ENCODE assay signal across 8 mouse cellular contexts in the genomic region with DNA sequence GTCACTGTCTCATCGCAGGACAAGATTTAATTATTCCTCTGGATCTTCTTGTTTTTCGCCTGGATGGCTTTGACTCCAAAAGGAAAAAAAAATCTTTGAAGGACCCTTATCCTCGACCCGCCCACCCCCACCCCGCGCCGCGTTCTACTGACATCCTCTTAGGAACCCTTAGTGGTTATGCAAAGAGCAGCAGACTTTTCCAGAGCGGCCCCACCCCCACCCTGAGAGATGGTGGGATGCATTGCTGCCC. TPM values are rescaled to one million over a fixed set of nuclear protein-coding genes. Genes with fewer than 3 reads are reported as not detected.
DNase-seq lines count a peak whose midpoint lies in the region; ATAC-seq lines count a peak whose summit lies in the region.

No protein-coding gene starts in this region.

- H3K27me3 ChIP-seq in heart, embryonic 11.5 days (ENCODE audit: control insufficient read depth, insufficient read depth, low read length), result no peaks in the 10 kb centered on the region
- no peaks in the 10 kb centered on the region for H3K27me3 ChIP-seq in kidney, embryonic 15.5 days
- H3K27me3 ChIP-seq in lung, embryonic 15.5 days, result no peaks in the 10 kb centered on the region

- H3K36me3 ChIP-seq in heart, embryonic 11.5 days (ENCODE audit: control insufficient read depth, insufficient read depth, low read length), result no peaks in the 10 kb centered on the region; the same call in 1 of the 2 replicates
- no peaks in the 10 kb centered on the region for H3K36me3 ChIP-seq in kidney, embryonic 15.5 days
- no peaks in the 10 kb centered on the region for H3K36me3 ChIP-seq in lung, embryonic 15.5 days

- peak overlapping the region; percentile 74 for H3K4me3 ChIP-seq in heart, embryonic 11.5 days (ENCODE audit: low read depth, low read length)
- peak overlapping the region; percentile 68 for H3K4me3 ChIP-seq in kidney, embryonic 15.5 days (replicated peaks)
- H3K4me3 ChIP-seq in lung, embryonic 15.5 days, result peak overlapping the region; percentile 68

- WGBS in heart, embryonic 11.5 days (ENCODE audit: insufficient replicate concordance), result 2% methylated on average over 9 of the region's 9 CpGs
- 1% methylated on average over 9 of the region's 9 CpGs for WGBS in kidney, embryonic 15.5 days
- 0% methylated on average over 9 of the region's 9 CpGs for WGBS in lung, embryonic 15.5 days

- H3K4me2 ChIP-seq in heart, embryonic 11.5 days, result peak overlapping the region; percentile 90
- H3K4me2 ChIP-seq in kidney, embryonic 15.5 days, result peak overlapping the region; percentile 88
- peak overlapping the region; percentile 91 for H3K4me2 ChIP-seq in lung, embryonic 15.5 days

- ATAC-seq in heart, embryonic 11.5 days (replicated peaks; ENCODE audit: insufficient number of reproducible peaks, low FRiP score, low TSS enrichment), result 0 out of 2 replicates have a peak, but pooled peaks have one; percentile 27
- ATAC-seq in kidney, embryonic 15.5 days (replicated peaks; ENCODE audit: low FRiP score), result peak; percentile 40
- peak; percentile 47; the same call in 1 of the 2 replicates for ATAC-seq in lung, embryonic 15.5 days (ENCODE audit: borderline replicate concordance, extremely low read depth, low FRiP score, low TSS enrichment)

- H3K27ac ChIP-seq in heart, embryonic 11.5 days (ENCODE audit: low read depth, low read length), result peak overlapping the region; percentile 93
- peak overlapping the region; percentile 99 for H3K27ac ChIP-seq in kidney, embryonic 15.5 days
- H3K27ac ChIP-seq in lung, embryonic 15.5 days, result peak overlapping the region; percentile 99

- H3K9me3 ChIP-seq in heart, embryonic 11.5 days (replicated peaks; ENCODE audit: control insufficient read depth, low read length), result no peaks in the 10 kb centered on the region
- no peaks in the 10 kb centered on the region for H3K9me3 ChIP-seq in kidney, embryonic 15.5 days (replicated peaks)
- no peaks in the 10 kb centered on the region for H3K9me3 ChIP-seq in lung, embryonic 15.5 days

- peak; percentile 26 for DNase-seq in ovary, adult 18-20 months (ENCODE audit: low spot score)
- no peak for DNase-seq in ovary, postnatal 14 days (ENCODE audit: low spot score)
- peak; percentile 39 for DNase-seq in cerebellum, adult 9-10 months
- DNase-seq in right cerebral cortex, postnatal 14 days, result peak; percentile 46
- DNase-seq in spleen, postnatal 14 days (ENCODE audit: low spot score in 2 of 2), result no peak

- peaks cover 15% of the 10 kb centered on the region for H3K4me1 ChIP-seq in heart, embryonic 11.5 days (ENCODE audit: control insufficient read depth, insufficient read depth, low read length)
- H3K4me1 ChIP-seq in kidney, embryonic 15.5 days, result peaks cover 58% of the 10 kb centered on the region
- peaks cover 42% of the 10 kb centered on the region for H3K4me1 ChIP-seq in lung, embryonic 15.5 days

- H3K9ac ChIP-seq in heart, embryonic 11.5 days (ENCODE audit: low read depth, low read length), result peak overlapping the region; percentile 78
- H3K9ac ChIP-seq in kidney, embryonic 15.5 days, result peak overlapping the region; percentile 74
- peak overlapping the region; percentile 60 for H3K9ac ChIP-seq in lung, embryonic 15.5 days

RNA-seq across cellular contexts. Expression of a gene that starts 2.3 kb away (rescaled TPM):
- 511 and 550 TPM in 2 replicates for polyA plus RNA-seq in heart, embryonic 11.5 days (2014; fragmentation: Nextera tagmentation; extraction: Ambion mirVana)
- polyA plus RNA-seq in kidney, embryonic 15.5 days (2015; fragmentation: Nextera tagmentation; extraction: Ambion mirVana), result 518 and 543 TPM in 2 replicates
- polyA plus RNA-seq in lung, embryonic 15.5 days (2015; fragmentation: Nextera tagmentation; extraction: Ambion mirVana), result 420 and 447 TPM in 2 replicates

Comparison
In these comparisons a context has a peak if more than half of its experiments do, and no peak if none do; other contexts are left out.
1. DNase-seq: peak in ovary, adult 18-20 months (single experiment), cerebellum, adult 9-10 months (single experiment) and right cerebral cortex, postnatal 14 days (single experiment); none in ovary, postnatal 14 days (single experiment) and spleen, postnatal 14 days (0 of 2).
2. Peak in every context shown above with its lines, with median percentiles within 50 percentile points of each other: ATAC-seq, H3K27ac ChIP-seq, H3K4me2 ChIP-seq, H3K4me3 ChIP-seq and H3K9ac ChIP-seq.